Mouse (Mus musculus): ENCODE data around the gene Csf2rb2. TPM values are rescaled to one million over a fixed set of nuclear protein-coding genes. Genes with fewer than 3 reads are reported as not detected.
"Not testable (repeated sequence)": the region's sequence is repeated elsewhere in the genome, so short reads cannot be mapped to it uniquely, and the experiment has no call there.

The Csf2rb2 gene
- total and polyA plus RNA-seq, 2 experiments, result 0.37 to 1.1 TPM

DNA sequence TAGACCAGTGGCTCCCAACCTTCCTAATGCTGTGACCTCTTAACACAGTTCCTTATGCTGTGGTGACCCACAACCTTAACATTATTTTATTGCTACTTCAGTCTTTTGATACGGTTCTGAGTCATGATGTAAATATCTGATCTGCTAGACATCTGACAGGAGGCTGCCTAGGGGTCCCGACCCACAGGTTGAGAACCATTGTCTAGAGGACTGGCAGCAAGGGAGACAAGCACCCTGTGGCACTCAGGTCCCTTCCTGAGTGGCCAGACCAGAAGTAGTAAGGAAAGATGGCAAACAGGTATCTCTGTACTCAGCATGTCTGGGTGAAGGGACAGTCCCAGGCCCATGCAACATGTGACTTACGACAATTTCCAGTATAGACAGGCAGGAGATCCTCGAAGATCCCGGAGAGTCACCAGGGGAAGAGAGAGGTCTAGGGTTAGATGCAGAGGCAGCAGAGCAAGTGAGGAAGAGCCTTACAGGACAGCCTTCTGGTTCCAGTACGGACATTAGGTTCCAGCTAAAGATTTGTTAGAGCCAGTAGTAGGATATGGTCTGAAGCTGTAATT lies 1.8 kb downstream of the Csf2rb2 start:
- Histone ChIP-seq H3K27ac (replicated peaks; ENCODE audit: insufficient read depth, low read depth, low read length) (no peak overlapping the region), H3K36me3 (ENCODE audit: control insufficient read depth, insufficient read depth, low read length) (no peaks in the 10 kb centered on the region), H3K79me2 (ENCODE audit: control insufficient read depth, insufficient read depth, low read length) (no peaks in the 10 kb centered on the region), H3K9ac (ENCODE audit: low read depth, low read length) (no peak overlapping the region), H3K4me3 (ENCODE audit: insufficient read depth, low read depth, low read length) (no peak overlapping the region), H3K4me1 (ENCODE audit: control insufficient read depth, insufficient read depth, low read length) (no peaks in the 10 kb centered on the region), H3K27me3 (ENCODE audit: control insufficient read depth, insufficient read depth, low read length) (no peaks in the 10 kb centered on the region)
- TF ChIP-seq CTCF (IDR thresholded peaks at IDR 0.05; ENCODE audit: low read depth, low read length) (no peak), POLR2A (IDR thresholded peaks at IDR 0.05; ENCODE audit: extremely low read depth, insufficient read depth, low read length) (no peak)
- 82% methylated on average over 6 of the region's 6 CpGs for WGBS
- DNase-seq (ENCODE audit: extremely low read depth, low read depth, low spot score), result no peak

DNA sequence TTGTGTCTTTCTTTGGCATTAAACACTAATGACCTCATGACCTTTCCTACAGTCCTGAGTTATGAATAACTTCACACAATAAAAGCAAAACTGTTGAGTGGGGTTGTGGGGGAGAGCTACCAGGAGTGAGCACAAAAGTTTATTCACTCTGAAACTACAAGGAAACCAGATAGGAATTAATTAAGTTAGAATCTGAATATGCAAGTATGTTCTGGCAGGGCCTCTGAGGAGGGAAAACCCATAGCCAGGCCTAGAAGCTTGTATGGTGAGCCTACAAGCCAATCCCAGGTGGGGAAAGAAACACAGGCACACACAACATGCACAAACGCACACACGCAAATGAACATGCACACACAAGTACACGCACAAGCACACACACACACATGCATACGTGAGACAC lies 2.8 kb downstream of the Csf2rb2 start:
- no peaks in the 10 kb centered on the region for H3K36me3 ChIP-seq (ENCODE audit: control insufficient read depth, insufficient read depth, low read length)
- 97% methylated on average over 4 of the region's 4 CpGs for WGBS
- H3K4me1 ChIP-seq (ENCODE audit: control insufficient read depth, insufficient read depth, low read length), result no peaks in the 10 kb centered on the region
- no peak overlapping the region for H3K9ac ChIP-seq (ENCODE audit: low read depth, low read length)
- H3K79me2 ChIP-seq (ENCODE audit: control insufficient read depth, insufficient read depth, low read length), result no peaks in the 10 kb centered on the region
- no peak overlapping the region for H3K27ac ChIP-seq (replicated peaks; ENCODE audit: insufficient read depth, low read depth, low read length)
- no peaks in the 10 kb centered on the region for H3K27me3 ChIP-seq (ENCODE audit: control insufficient read depth, insufficient read depth, low read length)
- DNase-seq (ENCODE audit: extremely low read depth, low read depth, low spot score), result no peak
- TF ChIP-seq CTCF (IDR thresholded peaks at IDR 0.05; ENCODE audit: low read depth, low read length) (no peak), POLR2A (IDR thresholded peaks at IDR 0.05; ENCODE audit: extremely low read depth, insufficient read depth, low read length) (no peak)
- no peak overlapping the region for H3K4me3 ChIP-seq (ENCODE audit: insufficient read depth, low read depth, low read length)

DNA sequence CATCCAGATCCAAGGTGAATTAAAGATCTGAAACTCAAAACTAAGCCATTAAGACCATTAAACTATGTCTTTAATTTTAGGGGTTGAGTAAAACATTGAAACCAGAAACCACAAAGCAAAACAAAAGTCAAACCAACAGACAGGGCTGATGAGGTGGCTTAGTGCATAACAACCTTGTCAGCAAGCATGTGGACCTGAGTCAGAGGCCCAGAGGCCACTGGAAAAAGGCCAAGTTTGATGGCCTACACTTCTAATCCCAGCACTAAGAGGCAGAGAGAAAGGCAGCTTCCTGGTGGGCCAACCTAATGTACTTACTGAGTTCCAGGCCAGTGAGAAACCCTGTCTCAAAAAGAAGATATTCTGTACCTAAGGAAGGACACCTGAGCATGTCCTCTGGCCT lies 4.7 kb downstream of the Csf2rb2 start:
- H3K4me3 ChIP-seq (ENCODE audit: insufficient read depth, low read depth, low read length), result no peak overlapping the region
- DNase-seq (ENCODE audit: extremely low read depth, low read depth, low spot score), result no peak
- no peak overlapping the region for H3K9ac ChIP-seq (ENCODE audit: low read depth, low read length)
- H3K27ac ChIP-seq (replicated peaks; ENCODE audit: insufficient read depth, low read depth, low read length), result no peak overlapping the region
- H3K4me1 ChIP-seq (ENCODE audit: control insufficient read depth, insufficient read depth, low read length), result no peaks in the 10 kb centered on the region
- TF ChIP-seq POLR2A (IDR thresholded peaks at IDR 0.05; ENCODE audit: extremely low read depth, insufficient read depth, low read length), result no peak
- H3K27me3 ChIP-seq (ENCODE audit: control insufficient read depth, insufficient read depth, low read length), result no peaks in the 10 kb centered on the region
- no peaks in the 10 kb centered on the region for H3K36me3 ChIP-seq (ENCODE audit: control insufficient read depth, insufficient read depth, low read length)
- no peaks in the 10 kb centered on the region for H3K79me2 ChIP-seq (ENCODE audit: control insufficient read depth, insufficient read depth, low read length)

DNA sequence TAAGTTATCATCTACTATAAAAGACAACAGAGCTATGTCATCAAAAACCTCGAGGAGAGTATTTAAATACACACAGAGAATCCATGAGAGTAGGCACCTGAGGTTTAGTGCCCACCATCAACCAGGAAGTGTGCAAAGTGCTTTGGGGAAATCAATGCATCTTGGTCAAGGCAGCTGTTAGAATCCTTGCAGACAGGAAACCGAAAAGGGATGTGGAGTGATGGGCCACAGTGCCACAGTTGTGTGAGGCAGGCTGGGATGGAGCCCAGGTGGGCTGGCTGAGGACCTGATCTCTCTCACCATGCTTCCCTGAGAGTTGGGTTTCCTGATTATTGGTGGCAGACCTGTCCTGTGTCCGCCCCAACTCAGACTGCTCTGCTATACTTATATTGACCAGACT lies 5.9 kb downstream of the Csf2rb2 start:
- no peak overlapping the region for H3K9ac ChIP-seq (ENCODE audit: low read depth, low read length)
- 66% methylated on average over 3 of the region's 3 CpGs for WGBS
- H3K27ac ChIP-seq (replicated peaks; ENCODE audit: insufficient read depth, low read depth, low read length), result no peak overlapping the region
- H3K27me3 ChIP-seq (ENCODE audit: control insufficient read depth, insufficient read depth, low read length), result no peaks in the 10 kb centered on the region
- H3K4me1 ChIP-seq (ENCODE audit: control insufficient read depth, insufficient read depth, low read length), result no peaks in the 10 kb centered on the region
- no peak for DNase-seq (ENCODE audit: extremely low read depth, low read depth, low spot score)
- no peak for TF ChIP-seq CTCF (IDR thresholded peaks at IDR 0.05; ENCODE audit: low read depth, low read length)
- TF ChIP-seq POLR2A (IDR thresholded peaks at IDR 0.05; ENCODE audit: extremely low read depth, insufficient read depth, low read length), result no peak
- H3K4me3 ChIP-seq (ENCODE audit: insufficient read depth, low read depth, low read length), result no peak overlapping the region
- H3K79me2 ChIP-seq (ENCODE audit: control insufficient read depth, insufficient read depth, low read length), result no peaks in the 10 kb centered on the region
- H3K36me3 ChIP-seq (ENCODE audit: control insufficient read depth, insufficient read depth, low read length), result no peaks in the 10 kb centered on the region

DNA sequence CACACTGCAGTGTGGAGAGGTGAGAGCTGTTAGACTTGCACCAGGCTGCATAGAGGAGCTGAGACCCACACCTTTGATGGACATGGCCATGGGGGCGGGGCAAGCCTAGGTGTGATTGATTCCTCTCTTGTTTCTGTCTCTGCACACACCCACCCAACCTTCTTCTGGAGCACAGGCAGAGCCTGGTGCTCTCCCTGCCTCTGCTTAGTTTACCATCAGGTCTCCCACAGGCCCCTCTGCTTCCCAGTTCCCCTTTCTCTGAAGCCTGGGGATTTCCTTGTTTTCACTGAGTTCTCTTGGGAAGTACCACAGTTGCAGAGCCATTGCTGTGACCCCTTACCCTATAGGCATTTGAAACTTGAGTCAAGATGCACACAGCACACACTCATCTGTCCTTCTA lies 7.0 kb downstream of the Csf2rb2 start:
- 95% methylated on average over 1 of the region's 1 CpGs for WGBS
- H3K9ac ChIP-seq (ENCODE audit: low read depth, low read length), result no peak overlapping the region
- no peaks in the 10 kb centered on the region for H3K36me3 ChIP-seq (ENCODE audit: control insufficient read depth, insufficient read depth, low read length)
- no peaks in the 10 kb centered on the region for H3K27me3 ChIP-seq (ENCODE audit: control insufficient read depth, insufficient read depth, low read length)
- H3K27ac ChIP-seq (replicated peaks; ENCODE audit: insufficient read depth, low read depth, low read length), result no peak overlapping the region
- TF ChIP-seq POLR2A (IDR thresholded peaks at IDR 0.05; ENCODE audit: extremely low read depth, insufficient read depth, low read length), result no peak
- no peak for TF ChIP-seq CTCF (IDR thresholded peaks at IDR 0.05; ENCODE audit: low read depth, low read length)
- H3K79me2 ChIP-seq (ENCODE audit: control insufficient read depth, insufficient read depth, low read length), result no peaks in the 10 kb centered on the region
- no peak overlapping the region for H3K4me3 ChIP-seq (ENCODE audit: insufficient read depth, low read depth, low read length)
- H3K4me1 ChIP-seq (ENCODE audit: control insufficient read depth, insufficient read depth, low read length), result no peaks in the 10 kb centered on the region
- no peak for DNase-seq (ENCODE audit: extremely low read depth, low read depth, low spot score)

DNA sequence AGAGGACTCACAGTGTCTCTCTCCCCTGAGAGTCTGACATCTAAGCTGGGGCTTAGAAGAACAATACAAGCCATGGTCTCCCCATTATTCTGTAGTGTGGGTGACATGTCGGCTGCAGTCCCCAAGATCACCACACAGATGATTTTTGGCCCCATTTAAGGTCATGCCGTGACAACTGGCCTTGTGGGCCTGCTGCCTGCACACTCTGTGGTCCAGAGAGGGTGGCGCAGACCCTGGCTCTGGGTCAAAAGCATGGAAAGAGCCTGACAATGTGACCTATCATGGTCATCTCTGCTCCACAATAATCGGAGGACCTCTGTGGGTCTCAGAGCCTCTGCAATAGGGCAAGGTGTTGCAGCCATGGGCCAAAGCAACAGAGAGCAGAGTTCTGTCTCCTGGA lies 11.8 kb downstream of the Csf2rb2 start:
- WGBS, result 85% methylated on average over 4 of the region's 4 CpGs
- H3K4me3 ChIP-seq (ENCODE audit: insufficient read depth, low read depth, low read length), result no peak overlapping the region
- no peaks in the 10 kb centered on the region for H3K4me1 ChIP-seq (ENCODE audit: control insufficient read depth, insufficient read depth, low read length)
- H3K36me3 ChIP-seq (ENCODE audit: control insufficient read depth, insufficient read depth, low read length), result no peaks in the 10 kb centered on the region
- no peak overlapping the region for H3K27ac ChIP-seq (replicated peaks; ENCODE audit: insufficient read depth, low read depth, low read length)
- no peak for DNase-seq (ENCODE audit: extremely low read depth, low read depth, low spot score)
- H3K79me2 ChIP-seq (ENCODE audit: control insufficient read depth, insufficient read depth, low read length), result no peaks in the 10 kb centered on the region
- H3K9ac ChIP-seq (ENCODE audit: low read depth, low read length), result no peak overlapping the region
- TF ChIP-seq CTCF (IDR thresholded peaks at IDR 0.05; ENCODE audit: low read depth, low read length), result no peak
- no peaks in the 10 kb centered on the region for H3K27me3 ChIP-seq (ENCODE audit: control insufficient read depth, insufficient read depth, low read length)

DNA sequence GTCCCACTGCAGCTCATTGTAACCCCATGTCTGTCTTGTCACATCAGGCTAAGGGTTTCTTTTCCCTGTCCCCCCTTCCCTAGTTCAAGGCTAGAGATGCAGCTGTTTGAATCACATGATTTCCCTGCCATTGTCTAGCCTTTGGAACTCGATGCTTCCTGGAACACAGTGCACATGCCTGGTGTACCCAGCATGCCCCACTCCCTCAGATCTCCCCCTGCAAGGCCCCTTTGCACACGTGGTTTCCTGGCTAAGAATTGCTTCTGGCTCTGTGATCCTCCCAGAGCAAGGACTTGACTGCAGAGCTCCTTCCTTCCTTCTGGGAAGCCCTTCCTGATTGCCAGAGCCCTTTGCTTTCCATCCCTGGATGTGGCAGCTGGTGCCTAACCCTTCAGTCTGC lies 12.3 kb downstream of the Csf2rb2 start:
- H3K4me3 ChIP-seq (ENCODE audit: insufficient read depth, low read depth, low read length); H3K27ac ChIP-seq (replicated peaks; ENCODE audit: insufficient read depth, low read depth, low read length); H3K9ac ChIP-seq (ENCODE audit: low read depth, low read length); H3K36me3 ChIP-seq (ENCODE audit: control insufficient read depth, insufficient read depth, low read length); H3K79me2 ChIP-seq (ENCODE audit: control insufficient read depth, insufficient read depth, low read length); H3K27me3 ChIP-seq (ENCODE audit: control insufficient read depth, insufficient read depth, low read length); DNase-seq (ENCODE audit: extremely low read depth, low read depth, low spot score); H3K4me1 ChIP-seq (ENCODE audit: control insufficient read depth, insufficient read depth, low read length): not testable (repeated sequence)
- 36% methylated on average over 2 of the region's 2 CpGs for WGBS

DNA sequence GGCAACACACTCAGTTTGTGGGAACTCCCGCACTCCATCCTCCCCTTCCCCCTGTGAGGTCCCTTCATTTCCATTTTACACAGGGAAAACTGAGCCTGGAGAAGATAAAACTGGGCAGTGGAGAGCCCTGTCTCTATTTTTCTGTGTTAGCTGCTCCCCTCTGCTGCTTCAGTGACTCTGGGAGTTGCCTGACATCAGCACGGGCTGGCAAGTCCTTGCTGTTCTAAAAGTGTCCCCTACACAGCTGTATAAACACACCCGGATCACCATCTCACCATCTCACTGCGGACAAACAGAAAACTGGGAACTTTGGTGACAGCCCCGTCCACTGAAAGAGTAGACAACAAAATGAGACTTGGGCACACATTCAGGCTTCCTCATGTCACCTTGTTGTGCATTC lies 15.7 kb downstream of the Csf2rb2 start:
- not testable (repeated sequence) for H3K36me3 ChIP-seq (ENCODE audit: control insufficient read depth, insufficient read depth, low read length); DNase-seq (ENCODE audit: extremely low read depth, low read depth, low spot score); H3K27me3 ChIP-seq (ENCODE audit: control insufficient read depth, insufficient read depth, low read length); H3K4me1 ChIP-seq (ENCODE audit: control insufficient read depth, insufficient read depth, low read length); H3K4me3 ChIP-seq (ENCODE audit: insufficient read depth, low read depth, low read length); H3K79me2 ChIP-seq (ENCODE audit: control insufficient read depth, insufficient read depth, low read length); H3K9ac ChIP-seq (ENCODE audit: low read depth, low read length); H3K27ac ChIP-seq (replicated peaks; ENCODE audit: insufficient read depth, low read depth, low read length)
- 55% methylated on average over 5 of the region's 5 CpGs for WGBS
